Mouse (Mus musculus) lung, adult 2 months (tissue): ENCODE measurements around the gene Acat1. TPM values are rescaled to one million over a fixed set of nuclear protein-coding genes. Genes with fewer than 3 reads are reported as not detected.

ENCODE experiments used
- DNase-seq: peaks from one replicate; pipeline ENCODE4 v3.0.0; 2022
- H3K4me1 ChIP-seq: fragments of 200-500 bp; 2 replicates; pipeline ENCODE4 v1.6.1; 2011; ENCODE audit warnings: low read length; ENCODE audit not compliant: control insufficient read depth, insufficient read depth
- H3K4me3 ChIP-seq: fragments of 200-500 bp; replicated peaks from 2 replicates; pipeline ENCODE3; 2011; ENCODE audit warnings: low read depth, mild to moderate bottlenecking, control low read depth, low read length; ENCODE audit errors: extremely low read depth
- CTCF ChIP-seq: fragments of 200-500 bp; IDR thresholded peaks from 2 replicates; pipeline ENCODE4 v1.5.1; 2011; ENCODE audit warnings: mild to moderate bottlenecking, low read length, control low read depth; ENCODE audit not compliant: insufficient read depth
- POLR2A ChIP-seq: fragments of 200-500 bp; IDR thresholded peaks from 2 replicates; pipeline ENCODE4 v1.6.1; 2011; ENCODE audit warnings: low read depth, mild to moderate bottlenecking, control low read depth, low read length, borderline replicate concordance; ENCODE audit errors: extremely low read depth
- WGBS: fragments of 180-500 bp; shearing (Covaris S2); methylation state at CpG from one replicate; pipeline ENCODE4 v1.1.7; 2018; 5-methylcytosine and 5-hydroxymethylcytosine counted together
- polyA plus RNA-seq: library from polyadenylated mRNA; depleted of rRNA; stranded (reverse); fragments of >200 nt; gene quantifications from 2 replicates; pipeline ENCODE4 v1.2.3, GENCODE M21; 2012; rRNA removed

Gene Acat1
- polyA plus RNA-seq, 1 experiment: 22.9 TPM

DNA sequence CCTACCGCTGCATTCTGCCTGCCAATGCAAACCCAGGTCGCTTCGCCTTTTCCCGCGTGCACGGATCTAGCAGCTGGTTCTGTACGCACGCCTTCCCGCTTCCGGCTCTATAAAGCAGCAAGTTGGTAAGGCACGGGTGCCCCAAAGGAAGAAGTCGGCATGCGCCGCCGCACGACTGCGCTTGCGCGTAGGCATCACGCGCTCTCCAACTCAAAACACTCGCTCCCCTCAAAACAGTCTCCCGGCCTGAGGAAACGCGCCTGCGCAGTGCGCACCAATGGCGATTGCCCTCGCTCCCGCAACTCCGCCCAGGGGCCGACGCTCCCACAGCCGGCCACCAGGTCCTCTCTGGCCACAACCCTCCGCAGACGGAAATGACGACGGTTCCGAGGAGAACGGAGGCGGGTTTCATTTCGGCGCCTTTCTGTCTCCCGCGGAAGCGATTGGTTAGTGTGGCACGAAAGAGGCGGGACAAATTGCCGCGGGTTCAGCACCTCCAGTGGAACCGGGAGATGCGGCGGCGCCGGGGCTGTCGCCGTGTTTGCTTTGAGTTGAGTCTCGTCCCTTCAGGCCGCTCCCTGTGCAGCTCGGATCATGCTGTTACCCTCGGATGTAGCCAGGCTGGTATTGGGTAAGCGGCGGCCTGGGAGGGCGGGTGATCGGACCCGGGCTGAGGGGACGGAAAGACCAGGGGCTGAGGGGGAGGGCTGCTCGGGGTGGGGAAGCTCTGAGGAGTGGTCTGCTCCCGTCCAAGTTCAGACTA lies 73.4 kb downstream of the Acat1 start, which contains the start of the genes Atm and Npat:
Atm (minus strand) TSS at position 183 of the 763 bp plus-strand sequence.
Npat (plus strand) TSS at position 490 of the 763 bp plus-strand sequence.
- under 1% methylated on average over 69 of the region's 69 CpGs for WGBS
- H3K4me1 ChIP-seq: peaks cover 3% of the 10 kb centered on the region
- H3K4me3 ChIP-seq: peak within 1 kb of the TSS; percentile 92
- DNase-seq: peak; percentile 97
- no peak for TF ChIP-seq CTCF
- TF ChIP-seq POLR2A: peak; percentile 75; the same call in 1 of the 2 replicates

DNA sequence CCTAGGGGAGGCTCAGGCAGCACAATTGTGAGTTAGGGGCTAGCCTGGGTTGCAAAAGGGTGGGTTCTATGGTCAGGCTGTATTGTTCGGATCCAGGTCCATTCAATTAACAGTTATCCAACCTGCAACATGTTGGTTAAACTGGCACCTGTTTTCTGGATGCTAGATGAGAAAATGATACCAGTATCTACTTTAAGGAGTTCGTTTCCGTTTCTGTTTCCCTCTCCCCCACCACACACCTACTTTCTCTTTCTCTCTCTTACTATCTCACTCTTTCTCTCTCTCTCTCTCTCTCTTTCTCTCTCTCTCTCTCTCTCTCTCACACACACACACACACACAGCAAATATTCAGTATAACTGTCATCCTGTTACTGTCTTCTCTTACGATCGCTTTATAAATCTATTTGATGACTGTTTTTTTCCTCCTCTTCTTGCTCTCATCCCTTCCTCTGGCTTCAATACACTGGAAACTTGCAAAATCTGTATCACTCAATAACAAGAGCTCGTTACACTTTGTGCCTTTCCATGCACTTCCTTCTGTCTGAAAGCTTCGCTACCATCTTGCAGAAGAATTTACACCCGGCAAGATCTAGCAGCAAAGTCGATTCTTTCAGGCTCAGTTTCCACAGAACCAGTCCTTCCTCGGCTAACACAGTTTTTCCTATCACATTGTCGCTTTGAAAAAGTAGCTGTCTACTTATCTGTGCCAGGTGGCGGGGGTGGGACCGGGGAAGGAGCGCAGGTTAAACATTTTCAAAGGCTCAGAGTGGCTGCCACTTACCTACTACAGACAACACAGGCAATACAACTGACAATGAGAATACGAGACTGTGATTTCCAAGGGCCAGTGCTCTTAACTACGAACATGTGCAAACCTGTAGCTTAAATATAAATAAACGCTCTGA lies 74.5 kb downstream of the Acat1 start:
- peak; percentile 10 for DNase-seq
- 7% methylated on average over 17 of the region's 17 CpGs for WGBS
- no peak for TF ChIP-seq POLR2A
- no peak for TF ChIP-seq CTCF

More for the DNA sequence above, 74.5 kb downstream of the Acat1 start:
- peaks cover 3% of the 10 kb centered on the region for H3K4me1 ChIP-seq
- H3K4me3 ChIP-seq: peak overlapping the region; percentile 92

Other genes with a start within 250 kb of the Acat1 start
- gene Kdelc2, start 226.4 kb downstream of the Acat1 start, polyA plus RNA-seq: 11.5 and 14.2 TPM in 2 replicates
- gene 4930550C14Rik, start 208.1 kb downstream of the Acat1 start, polyA plus RNA-seq: 0.55 and 1.3 TPM in 2 replicates
- gene Atm, start 73.6 kb downstream of the Acat1 start, polyA plus RNA-seq: 1.1 and 1.5 TPM in 2 replicates
- gene Npat, start 73.3 kb downstream of the Acat1 start, polyA plus RNA-seq: 2.0 and 2.1 TPM in 2 replicates
- gene Cul5, start 59.6 kb upstream of the Acat1 start, polyA plus RNA-seq: 4.5 and 4.7 TPM in 2 replicates
- 0.21 and 0.24 TPM in 2 replicates for gene Rab39, start 95.8 kb upstream of the Acat1 start, polyA plus RNA-seq
- gene Slc35f2, start 161.2 kb upstream of the Acat1 start, polyA plus RNA-seq: 0.19 and 0.65 TPM in 2 replicates
- gene Sln, start 239.8 kb upstream of the Acat1 start, polyA plus RNA-seq: 32.8 and 84.0 TPM in 2 replicates